Mouse (Mus musculus) lung, embryonic 14.5 days (tissue): ENCODE data around the gene Ifnar1. TPM values are rescaled to one million over a fixed set of nuclear protein-coding genes. Genes with fewer than 3 reads are reported as not detected.

Source experiments
- ATAC-seq: fragments of 200-750 bp; cut with Nextera tagmentation; 2 replicates; pipeline ENCODE4 v1.8.0; 2017; ENCODE audit warnings: mild to moderate bottlenecking, moderate TSS enrichment, moderate library complexity; ENCODE audit not compliant: insufficient read depth
- DNase-seq: peaks from one replicate; pipeline ENCODE4 v3.0.0-alpha.2; 2015
- H3K27ac ChIP-seq: fragments of 300-500 bp; sonication (generic); 2 replicates; pipeline ENCODE4 v1.5.1; 2014; ENCODE audit warnings: low read depth, mild to moderate bottlenecking, moderate library complexity
- H3K27me3 ChIP-seq: fragments of 300-500 bp; sonication (generic); 2 replicates; pipeline ENCODE4 v1.6.1; 2014; ENCODE audit warnings: low read length, control low read depth; ENCODE audit not compliant: insufficient read depth
- H3K36me3 ChIP-seq: fragments of 300-500 bp; sonication (generic); 2 replicates; pipeline ENCODE4 v1.6.1; 2014; ENCODE audit warnings: control low read depth; ENCODE audit not compliant: insufficient read depth
- H3K4me1 ChIP-seq: fragments of 300-500 bp; sonication (generic); 2 replicates; pipeline ENCODE4 v1.6.1; 2014; ENCODE audit warnings: antibody characterized with exemption, control low read depth; ENCODE audit not compliant: insufficient read depth
- H3K4me2 ChIP-seq: fragments of 300-500 bp; sonication (generic); 2 replicates; pipeline ENCODE4 v1.6.1; 2014; ENCODE audit warnings: mild to moderate bottlenecking
- H3K4me3 ChIP-seq: fragments of 300-500 bp; sonication (generic); 2 replicates; pipeline ENCODE4 v1.5.1; 2014; ENCODE audit warnings: low read depth, low read length
- H3K9ac ChIP-seq: fragments of 300-500 bp; sonication (generic); 2 replicates; pipeline ENCODE4 v1.6.1; 2014
- H3K9me3 ChIP-seq: fragments of 300-500 bp; sonication (generic); 2 replicates; pipeline ENCODE4 v1.6.1; 2016; ENCODE audit warnings: low read depth, low read length, control low read depth
- CTCF ChIP-seq: IDR thresholded peaks from 2 replicates; pipeline ENCODE4 v1.5.1; 2016; ENCODE audit warnings: antibody characterized with exemption, low read depth
- WGBS: fragments of 180-500 bp; shearing (Covaris S2); extraction: QIAGEN DNeasy Blood & Tissue Kit; methylation state at CpG from one replicate; pipeline ENCODE4 v1.1.7; 2014; 5-methylcytosine and 5-hydroxymethylcytosine counted together
- polyA plus RNA-seq: library from polyadenylated mRNA; unstranded; fragments of >200 nt; fragmentation: Nextera tagmentation; extraction: Ambion mirVana; gene quantifications from 2 replicates; pipeline ENCODE4 v1.2.1, GENCODE M21; 2014

The Ifnar1 gene
- polyA plus RNA-seq, 1 experiment from 2014 or later: 73.6 TPM

- no peak for DNase-seq
- Histone ChIP-seq H3K9ac (no peak overlapping the region), H3K27me3 (no peaks in the 10 kb centered on the region), H3K4me3 (no peak overlapping the region), H3K4me2 (no peak overlapping the region), H3K27ac (no peak overlapping the region), H3K4me1 (no peaks in the 10 kb centered on the region), H3K9me3 (no peaks in the 10 kb centered on the region), H3K36me3 (no peaks in the 10 kb centered on the region)
- ATAC-seq: no peak
- WGBS: 69% methylated on average over 6 of the region's 6 CpGs
- no peak for TF ChIP-seq CTCF
These were observed 46.8 kb downstream of the Ifnar1 start for GRCm38 (mm10) chr16:91531856-91532255.

GRCm38 (mm10) chr16:91532429-91532828 is 47.4 kb downstream of the Ifnar1 start:
- no peaks in the 10 kb centered on the region for H3K9me3 ChIP-seq
- H3K36me3 ChIP-seq: no peaks in the 10 kb centered on the region
- H3K4me3 ChIP-seq: no peak overlapping the region
- H3K4me1 ChIP-seq: no peaks in the 10 kb centered on the region
- TF ChIP-seq CTCF: no peak
- H3K27me3 ChIP-seq: no peaks in the 10 kb centered on the region
- DNase-seq (no peak), ATAC-seq (no peak)
- H3K9ac ChIP-seq: no peak overlapping the region
- no peak overlapping the region for H3K27ac ChIP-seq
- no peak overlapping the region for H3K4me2 ChIP-seq
- WGBS: 53% methylated on average over 2 of the region's 2 CpGs

GRCm38 (mm10) chr16:91533097-91534001 is 48.3 kb downstream of the Ifnar1 start:
- no peaks in the 10 kb centered on the region for H3K27me3 ChIP-seq
- peaks cover 2% of the 10 kb centered on the region; the same call in 1 of the 2 replicates for H3K4me1 ChIP-seq
- no peak overlapping the region for H3K9ac ChIP-seq
- no peak overlapping the region for H3K4me2 ChIP-seq
- no peaks in the 10 kb centered on the region for H3K36me3 ChIP-seq
- no peaks in the 10 kb centered on the region for H3K9me3 ChIP-seq
- no peak for TF ChIP-seq CTCF
- H3K27ac ChIP-seq: no peak overlapping the region
- no peak overlapping the region for H3K4me3 ChIP-seq
- WGBS: 41% methylated on average over 23 of the region's 23 CpGs
- DNase-seq: no peak
- no peak for ATAC-seq

- DNase-seq (peak; percentile 89), ATAC-seq (no peak)
- Histone ChIP-seq H3K27ac (no peak overlapping the region), H3K4me3 (no peak overlapping the region), H3K9ac (no peak overlapping the region), H3K36me3 (no peaks in the 10 kb centered on the region), H3K9me3 (no peaks in the 10 kb centered on the region), H3K27me3 (no peaks in the 10 kb centered on the region), H3K4me2 (no peak overlapping the region), H3K4me1 (peaks cover 4% of the 10 kb centered on the region; the same call in 1 of the 2 replicates)
- TF ChIP-seq CTCF: no peak
- 54% methylated on average over 13 of the region's 13 CpGs for WGBS
These were observed 49.4 kb downstream of the Ifnar1 start for GRCm38 (mm10) chr16:91534477-91534876.

- no peak overlapping the region for H3K27ac ChIP-seq
- H3K4me3 ChIP-seq: no peak overlapping the region
- WGBS: 77% methylated on average over 6 of the region's 6 CpGs
- no peak overlapping the region for H3K9ac ChIP-seq
- TF ChIP-seq CTCF: no peak
- no peaks in the 10 kb centered on the region for H3K9me3 ChIP-seq
- no peaks in the 10 kb centered on the region for H3K36me3 ChIP-seq
- no peaks in the 10 kb centered on the region for H3K27me3 ChIP-seq
- no peak overlapping the region for H3K4me2 ChIP-seq
- peaks cover 4% of the 10 kb centered on the region; the same call in 1 of the 2 replicates for H3K4me1 ChIP-seq
- DNase-seq: no peak
- no peak for ATAC-seq
These were observed 49.9 kb downstream of the Ifnar1 start for GRCm38 (mm10) chr16:91534888-91535287.

GRCm38 (mm10) chr16:91536372-91536771 is 51.3 kb downstream of the Ifnar1 start:
- DNase-seq (no peak), ATAC-seq (no peak)
- H3K4me2 ChIP-seq: no peak overlapping the region
- no peak for TF ChIP-seq CTCF
- H3K4me3 ChIP-seq: no peak overlapping the region
- H3K27ac ChIP-seq: no peak overlapping the region
- no peaks in the 10 kb centered on the region for H3K9me3 ChIP-seq
- no peaks in the 10 kb centered on the region for H3K36me3 ChIP-seq
- H3K27me3 ChIP-seq: no peaks in the 10 kb centered on the region
- H3K9ac ChIP-seq: no peak overlapping the region
- WGBS: 86% methylated on average over 6 of the region's 6 CpGs
- peaks cover 4% of the 10 kb centered on the region; the same call in 1 of the 2 replicates for H3K4me1 ChIP-seq

GRCm38 (mm10) chr16:91537065-91537464 is 52.0 kb downstream of the Ifnar1 start:
- ATAC-seq (no peak), DNase-seq (no peak)
- no peak overlapping the region for H3K4me3 ChIP-seq
- TF ChIP-seq CTCF: no peak
- no peaks in the 10 kb centered on the region for H3K27me3 ChIP-seq
- no peaks in the 10 kb centered on the region for H3K36me3 ChIP-seq
- H3K9ac ChIP-seq: no peak overlapping the region
- WGBS: 67% methylated on average over 3 of the region's 3 CpGs
- no peak overlapping the region for H3K4me2 ChIP-seq
- H3K4me1 ChIP-seq: peaks cover 4% of the 10 kb centered on the region; the same call in 1 of the 2 replicates
- H3K9me3 ChIP-seq: no peaks in the 10 kb centered on the region
- no peak overlapping the region for H3K27ac ChIP-seq
